Mouse (Mus musculus): ENCODE data around the gene St6galnac3. TPM values are rescaled to one million over a fixed set of nuclear protein-coding genes. Genes with fewer than 3 reads are reported as not detected.
A peak's percentile ranks its signal among the peaks of the same experiment; 100 is the strongest.

Gene St6galnac3
- polyA plus RNA-seq, 1 experiment from 2014 or later: 15.8 TPM

DNA sequence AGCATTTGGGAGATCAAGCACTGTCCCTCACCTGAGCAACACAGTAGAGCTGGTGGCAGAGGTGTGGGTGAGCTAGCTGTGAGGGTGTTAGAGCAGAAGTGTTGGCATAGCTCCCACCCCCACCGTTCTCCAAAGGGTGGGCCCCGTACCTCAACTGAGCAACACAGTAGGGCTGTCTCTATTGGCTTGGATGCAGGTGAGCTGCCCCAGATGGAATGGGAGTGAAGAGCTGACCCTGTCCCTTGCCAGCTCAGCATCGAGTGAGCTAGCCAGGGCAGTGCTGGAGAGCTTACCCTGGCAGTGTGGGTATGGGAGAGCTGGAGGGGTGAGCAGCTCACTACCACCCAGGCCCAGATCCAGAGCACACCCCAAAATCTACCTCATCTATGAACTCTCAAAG lies 171.3 kb downstream of the St6galnac3 start:
- WGBS: 83% methylated on average over 3 of the region's 3 CpGs
- no peak overlapping the region for H3K4me2 ChIP-seq
- H3K4me3 ChIP-seq: no peak overlapping the region
- ATAC-seq (replicated peaks; ENCODE audit: insufficient number of reproducible peaks, insufficient read depth, low FRiP score, low read depth): peak; percentile 47; the same call in 1 of the 2 replicates
- H3K27ac ChIP-seq: no peak overlapping the region
- no peaks in the 10 kb centered on the region for H3K9me3 ChIP-seq (replicated peaks)
- H3K4me1 ChIP-seq (replicated peaks): no peaks in the 10 kb centered on the region
- no peaks in the 10 kb centered on the region for H3K27me3 ChIP-seq
- H3K36me3 ChIP-seq: no peaks in the 10 kb centered on the region
- no peak overlapping the region for H3K9ac ChIP-seq

DNA sequence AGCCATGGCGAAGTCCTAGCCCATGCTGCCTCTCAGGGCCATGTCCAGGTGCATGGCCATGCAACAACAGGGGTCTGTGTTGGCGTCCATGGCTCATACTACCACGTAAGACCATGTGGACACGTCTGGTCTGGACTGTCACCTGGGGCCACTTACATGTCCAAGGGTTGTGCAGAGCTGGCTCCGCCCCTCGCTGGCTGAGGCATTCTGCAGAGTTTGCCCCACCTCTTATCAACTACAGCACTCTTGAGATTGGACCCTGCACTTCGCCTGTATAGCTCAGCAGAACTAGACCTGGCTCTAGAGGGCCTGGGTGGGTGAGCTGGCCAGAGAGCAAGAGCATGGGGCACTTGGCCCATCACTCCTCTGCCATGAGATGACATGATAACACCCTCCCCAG lies 171.7 kb downstream of the St6galnac3 start:
- no peaks in the 10 kb centered on the region for H3K9me3 ChIP-seq (replicated peaks)
- H3K4me3 ChIP-seq: no peak overlapping the region
- no peaks in the 10 kb centered on the region for H3K4me1 ChIP-seq (replicated peaks)
- no peaks in the 10 kb centered on the region for H3K27me3 ChIP-seq
- H3K27ac ChIP-seq: no peak overlapping the region
- H3K36me3 ChIP-seq: no peaks in the 10 kb centered on the region
- no peak overlapping the region for H3K4me2 ChIP-seq
- H3K9ac ChIP-seq: no peak overlapping the region
- no peak for ATAC-seq (replicated peaks; ENCODE audit: insufficient number of reproducible peaks, insufficient read depth, low FRiP score, low read depth)
- 80% methylated on average over 7 of the region's 7 CpGs for WGBS

DNA sequence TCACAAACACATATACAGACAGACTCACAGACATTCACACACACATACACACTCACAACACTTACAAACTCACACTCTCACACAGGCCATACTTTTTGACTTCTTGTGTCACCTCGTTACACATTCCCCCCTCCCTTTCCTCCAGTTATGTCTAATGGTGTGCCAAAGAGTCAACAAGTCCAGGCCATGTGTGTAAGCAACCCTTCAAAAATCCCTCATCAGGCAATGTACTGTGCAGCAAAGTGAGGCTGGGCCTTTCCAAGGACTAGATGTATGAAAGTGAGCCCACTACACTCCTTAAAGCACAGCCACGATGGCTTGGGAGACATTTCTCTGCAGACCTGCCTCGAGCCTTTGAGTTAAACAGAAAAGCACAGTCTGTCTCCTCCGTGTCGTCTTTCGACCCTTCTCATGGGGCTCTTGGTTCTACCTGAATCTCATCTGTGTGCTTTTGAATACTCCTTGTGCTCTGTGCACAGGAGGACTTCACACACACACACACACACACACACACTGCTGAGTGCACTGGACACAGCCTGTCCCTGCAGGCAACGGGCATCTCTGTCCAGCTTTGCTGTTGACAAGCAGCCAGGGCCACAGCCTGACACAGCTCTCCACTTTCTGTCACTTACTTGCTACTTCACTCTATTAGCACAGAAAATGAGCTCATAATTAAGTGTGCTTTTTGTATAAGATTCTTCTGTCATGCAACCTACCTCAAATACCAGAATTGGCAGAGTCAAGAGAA lies 177.9 kb downstream of the St6galnac3 start:
- H3K27ac ChIP-seq: no peak overlapping the region
- no peak overlapping the region for H3K4me3 ChIP-seq
- no peaks in the 10 kb centered on the region for H3K27me3 ChIP-seq
- no peaks in the 10 kb centered on the region for H3K36me3 ChIP-seq
- WGBS: 77% methylated on average over 7 of the region's 7 CpGs
- no peak for ATAC-seq (replicated peaks; ENCODE audit: insufficient number of reproducible peaks, insufficient read depth, low FRiP score, low read depth)
- no peak overlapping the region for H3K9ac ChIP-seq
- no peaks in the 10 kb centered on the region for H3K4me1 ChIP-seq (replicated peaks)
- no peak overlapping the region for H3K4me2 ChIP-seq
- H3K9me3 ChIP-seq (replicated peaks): no peaks in the 10 kb centered on the region

DNA sequence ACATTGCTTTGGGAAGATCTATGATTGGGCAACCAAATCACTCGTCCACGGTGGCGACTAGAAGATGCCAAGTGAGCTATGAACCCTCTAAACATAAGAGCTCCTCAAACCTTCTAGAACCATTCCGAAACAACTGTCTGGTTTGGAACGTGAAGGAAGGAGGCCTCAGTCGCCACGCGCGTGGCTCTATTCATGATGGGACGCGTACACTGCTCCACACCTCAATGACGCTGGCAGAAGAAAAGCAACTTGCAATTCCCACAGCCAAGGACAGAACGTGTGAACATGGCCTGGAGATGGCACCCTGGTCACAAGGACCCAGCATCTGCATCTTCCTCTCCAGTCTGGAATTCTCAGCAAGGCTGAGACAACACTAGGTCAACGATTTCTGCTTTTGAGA lies 185.1 kb downstream of the St6galnac3 start:
- WGBS: 85% methylated on average over 14 of the region's 14 CpGs
- no peaks in the 10 kb centered on the region for H3K4me1 ChIP-seq (replicated peaks)
- no peak for ATAC-seq (replicated peaks; ENCODE audit: insufficient number of reproducible peaks, insufficient read depth, low FRiP score, low read depth)

DNA sequence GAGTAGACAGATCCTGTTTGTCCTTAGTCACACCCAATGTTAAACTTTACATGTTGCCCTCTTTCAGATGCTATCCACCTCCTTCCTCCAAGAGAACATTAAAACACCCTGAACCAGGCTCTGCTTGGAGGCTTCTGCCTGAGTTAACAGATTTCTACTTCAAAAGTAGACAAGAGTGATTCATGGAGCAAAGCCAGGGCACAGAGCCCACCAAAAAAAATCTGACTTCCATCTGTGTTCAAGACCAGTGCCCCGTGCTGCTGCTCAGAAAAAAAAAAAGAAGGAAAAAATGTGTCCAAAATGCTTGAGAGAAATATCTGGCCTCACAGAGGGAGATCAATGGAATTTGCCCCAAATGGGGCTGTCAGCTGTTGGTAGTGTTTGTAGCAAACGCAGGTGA lies 186.6 kb downstream of the St6galnac3 start:
- WGBS: 46% methylated on average over 2 of the region's 2 CpGs
- no peaks in the 10 kb centered on the region for H3K4me1 ChIP-seq (replicated peaks)
- no peaks in the 10 kb centered on the region for H3K36me3 ChIP-seq
- H3K27me3 ChIP-seq: no peaks in the 10 kb centered on the region
- no peak for ATAC-seq (replicated peaks; ENCODE audit: insufficient number of reproducible peaks, insufficient read depth, low FRiP score, low read depth)
- no peaks in the 10 kb centered on the region for H3K9me3 ChIP-seq (replicated peaks)
- no peak overlapping the region for H3K27ac ChIP-seq
- H3K9ac ChIP-seq: no peak overlapping the region
- no peak overlapping the region for H3K4me2 ChIP-seq
- no peak overlapping the region for H3K4me3 ChIP-seq

More for the DNA sequence above, 185.1 kb downstream of the St6galnac3 start:
- Histone ChIP-seq H3K27me3 (no peaks in the 10 kb centered on the region), H3K27ac (no peak overlapping the region), H3K36me3 (no peaks in the 10 kb centered on the region), H3K9me3 (replicated peaks) (no peaks in the 10 kb centered on the region), H3K4me2 (no peak overlapping the region), H3K9ac (no peak overlapping the region), H3K4me3 (no peak overlapping the region)

DNA sequence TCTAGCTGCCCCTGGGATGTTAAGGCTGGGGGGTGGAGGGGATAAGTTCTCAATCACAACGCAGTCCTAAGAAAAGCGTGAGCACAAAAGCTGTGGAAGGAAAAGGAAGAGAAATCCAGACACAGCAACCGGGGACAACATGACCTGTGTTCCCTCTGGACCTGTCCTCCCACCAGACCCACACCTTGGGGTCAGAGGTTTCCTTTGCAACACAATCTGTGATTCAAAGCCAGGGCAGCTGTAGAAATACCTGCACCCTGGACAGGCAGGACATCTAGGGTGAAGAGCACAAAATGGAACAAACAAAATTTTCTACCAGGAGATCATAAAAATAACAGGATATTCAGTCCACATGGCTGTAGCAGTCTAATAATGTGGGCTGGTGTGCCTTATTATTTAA lies 187.5 kb downstream of the St6galnac3 start:
- Histone ChIP-seq H3K4me3 (no peak overlapping the region), H3K4me2 (no peak overlapping the region), H3K27me3 (no peaks in the 10 kb centered on the region), H3K9me3 (replicated peaks) (no peaks in the 10 kb centered on the region), H3K27ac (no peak overlapping the region), H3K36me3 (no peaks in the 10 kb centered on the region), H3K4me1 (replicated peaks) (no peaks in the 10 kb centered on the region), H3K9ac (no peak overlapping the region)
- ATAC-seq (replicated peaks; ENCODE audit: insufficient number of reproducible peaks, insufficient read depth, low FRiP score, low read depth): no peak
- WGBS: 72% methylated on average over 3 of the region's 3 CpGs

DNA sequence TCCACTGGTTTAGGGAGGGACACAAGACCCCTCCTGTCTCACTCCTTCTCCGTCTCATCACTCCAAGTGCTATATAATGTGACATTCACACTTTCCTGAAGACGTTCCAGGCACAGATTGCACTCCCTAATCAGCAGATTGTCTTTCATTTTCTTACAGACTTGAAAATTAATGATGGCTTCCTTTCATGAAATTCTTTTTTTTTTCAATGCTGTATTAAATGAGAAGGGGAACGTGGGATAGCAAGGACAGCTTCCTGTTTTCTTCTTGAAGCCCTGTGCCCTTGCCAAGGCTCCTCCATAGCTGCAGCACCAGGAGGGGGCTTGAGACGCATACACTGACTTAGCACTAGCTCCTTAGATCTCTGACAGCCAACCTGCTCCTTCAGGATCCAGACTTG lies 188.7 kb downstream of the St6galnac3 start:
- ATAC-seq (replicated peaks; ENCODE audit: insufficient number of reproducible peaks, insufficient read depth, low FRiP score, low read depth): no peak
- Histone ChIP-seq H3K4me3 (no peak overlapping the region), H3K27me3 (no peaks in the 10 kb centered on the region), H3K4me1 (replicated peaks) (no peaks in the 10 kb centered on the region), H3K36me3 (no peaks in the 10 kb centered on the region), H3K4me2 (no peak overlapping the region), H3K27ac (no peak overlapping the region), H3K9me3 (replicated peaks) (no peaks in the 10 kb centered on the region), H3K9ac (no peak overlapping the region)
- 69% methylated on average over 4 of the region's 4 CpGs for WGBS

DNA sequence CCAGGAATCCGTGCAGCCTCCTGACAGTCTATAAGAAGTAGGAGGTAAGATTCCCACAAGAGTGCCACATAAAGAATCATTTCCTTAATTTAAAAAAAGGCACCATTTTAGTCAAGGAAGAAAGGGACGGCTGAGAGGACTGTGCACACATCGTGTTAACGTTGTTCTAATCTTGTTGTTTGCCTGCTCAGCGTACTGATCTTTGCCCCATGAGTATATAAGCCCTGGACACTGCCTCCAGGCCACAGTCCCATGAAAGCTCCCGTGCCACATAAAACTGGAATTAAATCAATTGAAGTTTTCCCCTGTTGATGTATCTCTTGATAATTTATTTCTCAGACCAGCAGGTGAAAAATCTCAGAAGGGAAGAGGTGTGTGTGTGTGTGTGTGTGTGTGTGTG lies 195.8 kb downstream of the St6galnac3 start:
- H3K27ac ChIP-seq: no peak overlapping the region
- WGBS: 78% methylated on average over 6 of the region's 6 CpGs
- no peaks in the 10 kb centered on the region for H3K27me3 ChIP-seq
- no peaks in the 10 kb centered on the region for H3K9me3 ChIP-seq (replicated peaks)
- no peak overlapping the region for H3K9ac ChIP-seq
- no peaks in the 10 kb centered on the region for H3K4me1 ChIP-seq (replicated peaks)
- no peaks in the 10 kb centered on the region for H3K36me3 ChIP-seq
- H3K4me3 ChIP-seq: no peak overlapping the region
- H3K4me2 ChIP-seq: no peak overlapping the region
- ATAC-seq (replicated peaks; ENCODE audit: insufficient number of reproducible peaks, insufficient read depth, low FRiP score, low read depth): no peak

DNA sequence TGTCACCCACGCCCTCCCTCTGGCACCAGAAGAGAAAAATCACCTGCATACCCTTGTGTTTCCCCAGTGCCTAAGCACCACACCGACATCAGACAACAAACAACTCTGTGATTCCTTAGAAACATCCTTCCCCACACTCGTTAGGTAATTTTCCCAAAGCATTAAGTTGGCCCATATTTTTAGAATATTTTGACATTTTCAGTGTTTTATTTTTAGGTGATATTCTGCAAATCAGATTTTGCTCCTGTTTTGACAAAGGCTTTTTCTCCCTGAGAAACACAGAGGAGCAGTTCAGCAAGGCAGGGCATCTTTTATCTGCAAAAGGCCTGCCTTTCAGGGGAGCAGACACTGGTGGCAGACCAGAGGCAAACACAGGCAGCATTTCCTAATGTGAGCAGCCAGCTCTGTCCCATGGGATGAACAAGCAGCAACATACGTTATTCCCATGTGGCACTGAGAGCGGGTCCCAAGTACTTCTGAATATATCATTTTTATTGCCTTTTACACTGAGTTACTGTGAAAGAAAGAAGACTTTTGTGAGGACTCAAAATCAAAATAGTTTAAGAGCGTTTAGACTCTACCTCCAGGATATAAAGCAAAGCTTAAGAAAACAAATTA lies 199.7 kb downstream of the St6galnac3 start:
- no peaks in the 10 kb centered on the region for H3K36me3 ChIP-seq
- no peak overlapping the region for H3K4me3 ChIP-seq
- no peaks in the 10 kb centered on the region for H3K27me3 ChIP-seq
- no peaks in the 10 kb centered on the region for H3K4me1 ChIP-seq (replicated peaks)
- no peak overlapping the region for H3K27ac ChIP-seq
- WGBS: 74% methylated on average over 6 of the region's 6 CpGs
- no peaks in the 10 kb centered on the region for H3K9me3 ChIP-seq (replicated peaks)
- ATAC-seq (replicated peaks; ENCODE audit: insufficient number of reproducible peaks, insufficient read depth, low FRiP score, low read depth): no peak
- no peak overlapping the region for H3K9ac ChIP-seq
- H3K4me2 ChIP-seq: no peak overlapping the region

DNA sequence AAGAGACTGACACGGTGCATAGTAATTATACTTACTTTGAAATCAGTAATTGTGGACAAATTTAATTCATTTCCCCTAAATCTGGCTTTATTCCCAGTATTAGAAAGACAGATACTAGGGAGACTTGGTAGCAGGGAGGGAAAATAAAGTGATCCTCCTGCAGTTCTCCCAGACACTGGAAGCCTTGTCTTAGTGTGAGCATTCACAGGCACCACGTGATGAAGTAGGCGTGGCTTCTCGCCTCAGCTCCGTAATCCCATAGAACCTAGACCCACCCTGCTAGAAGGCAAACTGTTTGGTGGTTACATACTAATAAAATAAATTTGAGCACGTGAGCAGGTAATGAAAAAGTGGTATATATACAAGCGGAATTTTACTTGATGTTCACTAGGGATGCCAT lies 208.1 kb downstream of the St6galnac3 start:
- ATAC-seq (replicated peaks; ENCODE audit: insufficient number of reproducible peaks, insufficient read depth, low FRiP score, low read depth): no peak
- Histone ChIP-seq H3K4me1 (replicated peaks) (no peaks in the 10 kb centered on the region; the same call in 1 of the 2 replicates), H3K27me3 (0 out of 2 replicates have a peak, but pooled peaks cover 6% of the 10 kb centered on the region), H3K9ac (no peak overlapping the region), H3K36me3 (no peaks in the 10 kb centered on the region), H3K4me2 (no peak overlapping the region), H3K27ac (no peak overlapping the region), H3K9me3 (replicated peaks) (no peaks in the 10 kb centered on the region), H3K4me3 (no peak overlapping the region)
- WGBS: 76% methylated on average over 7 of the region's 7 CpGs

DNA sequence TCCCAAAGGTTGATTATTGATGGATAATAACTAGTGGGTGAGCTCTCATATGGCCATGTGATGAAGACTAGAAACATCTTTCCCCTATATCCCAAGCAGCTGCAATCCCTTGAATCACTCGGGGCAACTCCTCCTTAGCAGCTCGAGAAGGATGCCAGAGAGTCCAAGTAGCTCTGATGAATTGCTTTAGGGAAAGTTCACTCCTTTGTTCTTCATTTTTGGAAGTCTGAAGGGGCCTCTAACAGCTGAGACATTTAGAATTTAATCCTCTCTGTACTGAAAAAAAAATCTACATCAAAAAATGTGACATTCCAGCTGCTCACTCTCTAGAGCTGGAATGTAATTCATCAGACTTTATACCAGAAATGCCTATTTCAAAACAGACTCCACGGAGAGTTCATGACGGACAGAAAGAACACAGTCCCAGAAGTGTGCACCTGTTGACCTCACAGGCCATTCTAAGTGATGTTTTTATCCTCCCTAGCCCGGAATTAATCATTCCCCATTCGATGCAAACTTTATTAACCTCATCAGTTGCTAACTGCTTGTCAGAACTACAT lies 211.4 kb downstream of the St6galnac3 start:
- H3K4me2 ChIP-seq: no peak overlapping the region
- WGBS: 70% methylated on average over 6 of the region's 6 CpGs
- no peaks in the 10 kb centered on the region for H3K9me3 ChIP-seq (replicated peaks)
- 0 out of 2 replicates have a peak, but pooled peaks cover 6% of the 10 kb centered on the region for H3K27me3 ChIP-seq
- H3K27ac ChIP-seq: no peak overlapping the region
- no peak overlapping the region for H3K9ac ChIP-seq
- H3K4me3 ChIP-seq: no peak overlapping the region
- ATAC-seq (replicated peaks; ENCODE audit: insufficient number of reproducible peaks, insufficient read depth, low FRiP score, low read depth): no peak
- H3K4me1 ChIP-seq (replicated peaks): peaks cover 4% of the 10 kb centered on the region
- no peaks in the 10 kb centered on the region for H3K36me3 ChIP-seq
